Mouse (Mus musculus): ENCODE results near the gene Ehf. TPM values are rescaled to one million over a fixed set of nuclear protein-coding genes. Genes with fewer than 3 reads are reported as not detected.

The Ehf gene
- polyA plus RNA-seq, 1 experiment from 2014 or later: 29.6 TPM

- no peaks in the 10 kb centered on the region for H3K9me3 ChIP-seq (ENCODE audit: control insufficient read depth, low read length)
- H3K4me1 ChIP-seq (ENCODE audit: control insufficient read depth, insufficient read depth, low read length): no peaks in the 10 kb centered on the region
- no peak overlapping the region for H3K27ac ChIP-seq (ENCODE audit: low read depth, low read length)
- H3K27me3 ChIP-seq (ENCODE audit: control insufficient read depth, insufficient read depth, low read length): no peaks in the 10 kb centered on the region
- H3K4me3 ChIP-seq (ENCODE audit: low read length): no peak overlapping the region
- no peak for ATAC-seq (ENCODE audit: low FRiP score, low TSS enrichment)
- H3K36me3 ChIP-seq (ENCODE audit: control insufficient read depth, insufficient read depth, low read length): no peaks in the 10 kb centered on the region
- H3K4me2 ChIP-seq (replicated peaks; ENCODE audit: low read depth, low read length): no peak overlapping the region
- no peak overlapping the region for H3K9ac ChIP-seq (ENCODE audit: low read depth, low read length)
- WGBS: 74% methylated on average over 3 of the region's 3 CpGs
Observed at GRCm38 (mm10) chr2:103336000-103336399, 32.9 kb upstream of the Ehf start.

GRCm38 (mm10) chr2:103331666-103332191 is 28.7 kb upstream of the Ehf start:
- H3K27me3 ChIP-seq (ENCODE audit: control insufficient read depth, insufficient read depth, low read length): no peaks in the 10 kb centered on the region
- H3K4me3 ChIP-seq (ENCODE audit: low read length): no peak overlapping the region
- no peaks in the 10 kb centered on the region for H3K9me3 ChIP-seq (ENCODE audit: control insufficient read depth, low read length)
- ATAC-seq (ENCODE audit: low FRiP score, low TSS enrichment): no peak
- H3K4me1 ChIP-seq (ENCODE audit: control insufficient read depth, insufficient read depth, low read length): no peaks in the 10 kb centered on the region
- WGBS: 92% methylated on average over 3 of the region's 3 CpGs
- H3K36me3 ChIP-seq (ENCODE audit: control insufficient read depth, insufficient read depth, low read length): no peaks in the 10 kb centered on the region
- H3K9ac ChIP-seq (ENCODE audit: low read depth, low read length): no peak overlapping the region
- no peak overlapping the region for H3K4me2 ChIP-seq (replicated peaks; ENCODE audit: low read depth, low read length)
- H3K27ac ChIP-seq (ENCODE audit: low read depth, low read length): no peak overlapping the region

GRCm38 (mm10) chr2:103328731-103329130 is 25.7 kb upstream of the Ehf start:
- Histone ChIP-seq H3K27me3 (ENCODE audit: control insufficient read depth, insufficient read depth, low read length) (no peaks in the 10 kb centered on the region), H3K4me1 (ENCODE audit: control insufficient read depth, insufficient read depth, low read length) (0 out of 2 replicates have a peak, but pooled peaks cover 5% of the 10 kb centered on the region), H3K9me3 (ENCODE audit: control insufficient read depth, low read length) (no peaks in the 10 kb centered on the region), H3K4me3 (ENCODE audit: low read length) (no peak overlapping the region), H3K36me3 (ENCODE audit: control insufficient read depth, insufficient read depth, low read length) (no peaks in the 10 kb centered on the region), H3K27ac (ENCODE audit: low read depth, low read length) (no peak overlapping the region), H3K9ac (ENCODE audit: low read depth, low read length) (no peak overlapping the region), H3K4me2 (replicated peaks; ENCODE audit: low read depth, low read length) (no peak overlapping the region)
- 88% methylated on average over 4 of the region's 4 CpGs for WGBS
- no peak for ATAC-seq (ENCODE audit: low FRiP score, low TSS enrichment)

GRCm38 (mm10) chr2:103325301-103326048 is 22.4 kb upstream of the Ehf start:
- Histone ChIP-seq H3K27me3 (ENCODE audit: control insufficient read depth, insufficient read depth, low read length) (no peaks in the 10 kb centered on the region), H3K9me3 (ENCODE audit: control insufficient read depth, low read length) (no peaks in the 10 kb centered on the region), H3K4me1 (ENCODE audit: control insufficient read depth, insufficient read depth, low read length) (0 out of 2 replicates have a peak, but pooled peaks cover 5% of the 10 kb centered on the region), H3K36me3 (ENCODE audit: control insufficient read depth, insufficient read depth, low read length) (no peaks in the 10 kb centered on the region), H3K9ac (ENCODE audit: low read depth, low read length) (no peak overlapping the region), H3K27ac (ENCODE audit: low read depth, low read length) (peak overlapping the region; percentile 30; the same call in 1 of the 2 replicates), H3K4me2 (replicated peaks; ENCODE audit: low read depth, low read length) (no peak overlapping the region), H3K4me3 (ENCODE audit: low read length) (no peak overlapping the region)
- 77% methylated on average over 7 of the region's 7 CpGs for WGBS
- no peak for ATAC-seq (ENCODE audit: low FRiP score, low TSS enrichment)

DNA sequence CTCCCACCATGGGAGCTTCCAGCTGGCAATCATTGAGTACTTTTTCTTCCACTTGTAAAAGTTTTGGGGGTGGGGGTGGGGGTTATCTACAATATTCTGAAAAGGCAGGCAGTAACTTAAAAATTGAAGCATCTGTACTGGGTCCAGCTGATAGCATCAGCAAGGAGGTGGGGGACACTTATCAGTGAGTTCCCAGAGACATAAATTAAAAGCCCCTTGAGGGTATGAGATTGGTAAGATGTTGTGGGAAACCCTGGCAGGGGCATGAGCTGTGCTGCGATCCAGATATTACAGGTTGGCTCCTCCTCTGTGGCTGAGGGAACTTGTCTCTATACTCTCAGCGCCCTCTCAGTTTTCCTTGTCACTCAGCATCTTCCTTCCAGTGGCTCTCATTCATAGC is 21.2 kb upstream of the Ehf start:
- Histone ChIP-seq H3K9me3 (ENCODE audit: control insufficient read depth, low read length) (no peaks in the 10 kb centered on the region), H3K4me1 (ENCODE audit: control insufficient read depth, insufficient read depth, low read length) (0 out of 2 replicates have a peak, but pooled peaks cover 5% of the 10 kb centered on the region), H3K9ac (ENCODE audit: low read depth, low read length) (no peak overlapping the region), H3K4me2 (replicated peaks; ENCODE audit: low read depth, low read length) (no peak overlapping the region), H3K27ac (ENCODE audit: low read depth, low read length) (no peak overlapping the region), H3K36me3 (ENCODE audit: control insufficient read depth, insufficient read depth, low read length) (no peaks in the 10 kb centered on the region), H3K27me3 (ENCODE audit: control insufficient read depth, insufficient read depth, low read length) (no peaks in the 10 kb centered on the region), H3K4me3 (ENCODE audit: low read length) (no peak overlapping the region)
- ATAC-seq (ENCODE audit: low FRiP score, low TSS enrichment): no peak
- WGBS: 73% methylated on average over 2 of the region's 2 CpGs

- no peaks in the 10 kb centered on the region for H3K36me3 ChIP-seq (ENCODE audit: control insufficient read depth, insufficient read depth, low read length)
- no peaks in the 10 kb centered on the region for H3K9me3 ChIP-seq (ENCODE audit: control insufficient read depth, low read length)
- 0 out of 2 replicates have a peak, but pooled peaks cover 5% of the 10 kb centered on the region for H3K4me1 ChIP-seq (ENCODE audit: control insufficient read depth, insufficient read depth, low read length)
- no peak overlapping the region for H3K9ac ChIP-seq (ENCODE audit: low read depth, low read length)
- no peak overlapping the region for H3K27ac ChIP-seq (ENCODE audit: low read depth, low read length)
- 48% methylated on average over 1 of the region's 1 CpGs for WGBS
- H3K4me2 ChIP-seq (replicated peaks; ENCODE audit: low read depth, low read length): no peak overlapping the region
- ATAC-seq (ENCODE audit: low FRiP score, low TSS enrichment): no peak
- H3K27me3 ChIP-seq (ENCODE audit: control insufficient read depth, insufficient read depth, low read length): no peaks in the 10 kb centered on the region
- no peak overlapping the region for H3K4me3 ChIP-seq (ENCODE audit: low read length)
Observed at GRCm38 (mm10) chr2:103322171-103322570, 19.1 kb upstream of the Ehf start.

DNA sequence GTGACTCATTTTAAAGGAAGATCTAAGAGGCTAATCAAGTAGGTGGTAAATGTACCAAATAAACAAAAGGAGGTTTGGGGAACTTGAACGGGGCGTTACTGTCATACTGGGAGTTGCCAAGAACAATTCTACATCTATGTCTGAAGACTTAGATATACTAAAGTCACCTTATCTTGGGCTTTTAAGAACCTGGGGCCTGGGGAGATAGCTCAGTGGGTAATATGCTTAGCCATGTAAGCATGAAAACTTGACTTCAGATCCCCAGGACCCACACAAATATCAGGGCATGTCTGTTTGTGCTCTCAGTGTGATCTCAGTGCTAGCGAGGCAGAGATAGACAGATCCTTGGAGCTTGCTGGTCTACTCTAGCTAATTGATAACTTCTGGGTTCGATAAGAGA is 18.6 kb upstream of the Ehf start:
- H3K4me2 ChIP-seq (replicated peaks; ENCODE audit: low read depth, low read length): no peak overlapping the region
- 81% methylated on average over 4 of the region's 4 CpGs for WGBS
- no peak overlapping the region for H3K9ac ChIP-seq (ENCODE audit: low read depth, low read length)
- no peaks in the 10 kb centered on the region for H3K9me3 ChIP-seq (ENCODE audit: control insufficient read depth, low read length)
- no peak for ATAC-seq (ENCODE audit: low FRiP score, low TSS enrichment)
- no peaks in the 10 kb centered on the region for H3K36me3 ChIP-seq (ENCODE audit: control insufficient read depth, insufficient read depth, low read length)
- H3K4me3 ChIP-seq (ENCODE audit: low read length): no peak overlapping the region
- H3K27ac ChIP-seq (ENCODE audit: low read depth, low read length): no peak overlapping the region
- no peaks in the 10 kb centered on the region for H3K27me3 ChIP-seq (ENCODE audit: control insufficient read depth, insufficient read depth, low read length)
- H3K4me1 ChIP-seq (ENCODE audit: control insufficient read depth, insufficient read depth, low read length): 0 out of 2 replicates have a peak, but pooled peaks cover 5% of the 10 kb centered on the region

GRCm38 (mm10) chr2:103314002-103314401 is 10.9 kb upstream of the Ehf start:
- no peak for ATAC-seq (ENCODE audit: low FRiP score, low TSS enrichment)

DNA sequence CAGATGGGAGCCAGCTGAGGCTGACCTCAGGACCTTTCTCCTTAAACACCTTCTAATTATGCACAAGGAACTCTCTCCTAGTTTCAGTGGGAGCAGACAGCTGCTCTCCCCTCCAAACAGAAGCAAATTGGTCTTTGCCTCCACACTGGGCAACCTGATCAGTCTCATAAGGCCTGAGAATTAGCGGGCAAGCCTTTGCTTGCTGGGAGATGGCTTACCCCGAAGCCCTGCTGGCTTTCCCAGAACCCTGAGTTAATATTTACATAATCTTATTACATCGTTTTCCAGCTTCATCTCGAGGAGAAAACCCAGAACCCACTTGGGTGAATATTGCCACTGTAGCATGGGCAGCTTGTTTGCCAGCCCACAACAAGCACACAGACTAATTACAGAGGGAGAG is 9.6 kb upstream of the Ehf start:
- Histone ChIP-seq H3K4me1 (ENCODE audit: control insufficient read depth, insufficient read depth, low read length) (no peaks in the 10 kb centered on the region), H3K4me2 (replicated peaks; ENCODE audit: low read depth, low read length) (no peak overlapping the region), H3K9me3 (ENCODE audit: control insufficient read depth, low read length) (no peaks in the 10 kb centered on the region), H3K4me3 (ENCODE audit: low read length) (no peak overlapping the region), H3K27ac (ENCODE audit: low read depth, low read length) (no peak overlapping the region), H3K9ac (ENCODE audit: low read depth, low read length) (no peak overlapping the region), H3K36me3 (ENCODE audit: control insufficient read depth, insufficient read depth, low read length) (no peaks in the 10 kb centered on the region), H3K27me3 (ENCODE audit: control insufficient read depth, insufficient read depth, low read length) (no peaks in the 10 kb centered on the region)
- ATAC-seq (ENCODE audit: low FRiP score, low TSS enrichment): no peak
- WGBS: 50% methylated on average over 4 of the region's 4 CpGs

More at GRCm38 (mm10) chr2:103314002-103314401, 10.9 kb upstream of the Ehf start:
- WGBS: 36% methylated on average over 4 of the region's 4 CpGs
- Histone ChIP-seq H3K9ac (ENCODE audit: low read depth, low read length) (no peak overlapping the region), H3K27ac (ENCODE audit: low read depth, low read length) (no peak overlapping the region), H3K4me2 (replicated peaks; ENCODE audit: low read depth, low read length) (no peak overlapping the region), H3K4me3 (ENCODE audit: low read length) (no peak overlapping the region), H3K36me3 (ENCODE audit: control insufficient read depth, insufficient read depth, low read length) (no peaks in the 10 kb centered on the region), H3K4me1 (ENCODE audit: control insufficient read depth, insufficient read depth, low read length) (no peaks in the 10 kb centered on the region), H3K9me3 (ENCODE audit: control insufficient read depth, low read length) (no peaks in the 10 kb centered on the region), H3K27me3 (ENCODE audit: control insufficient read depth, insufficient read depth, low read length) (no peaks in the 10 kb centered on the region)
